Mouse (Mus musculus) brown adipose tissue, adult 24 weeks (tissue): ENCODE results near the gene Pgm2. TPM values are rescaled to one million over a fixed set of nuclear protein-coding genes. Genes with fewer than 3 reads are reported as not detected.

Experiments used
- H3K27ac ChIP-seq: fragments of 200-500 bp; replicated peaks from 2 replicates; pipeline ENCODE4 v1.5.1; 2012; ENCODE audit warnings: low read depth, mild to moderate bottlenecking, low read length
- H3K4me1 ChIP-seq: fragments of 200-500 bp; 2 replicates; pipeline ENCODE4 v1.6.1; 2012; ENCODE audit warnings: low read length, mixed read lengths; ENCODE audit not compliant: control insufficient read depth, insufficient read depth, insufficient read length
- H3K4me3 ChIP-seq: fragments of 200-500 bp; 2 replicates; pipeline ENCODE4 v1.5.1; 2012; ENCODE audit warnings: low read depth, mild to moderate bottlenecking, low read length, moderate library complexity; ENCODE audit not compliant: insufficient read depth
- polyA plus RNA-seq: library from polyadenylated mRNA; stranded (reverse); fragments of >200 nt; gene quantifications from 2 replicates; pipeline ENCODE4 v1.2.4, GENCODE M21; 2012; ENCODE audit not compliant: missing spikeins, insufficient read depth, insufficient read length

The Pgm2 gene
- polyA plus RNA-seq, 1 experiment, result 6.3 TPM

DNA sequence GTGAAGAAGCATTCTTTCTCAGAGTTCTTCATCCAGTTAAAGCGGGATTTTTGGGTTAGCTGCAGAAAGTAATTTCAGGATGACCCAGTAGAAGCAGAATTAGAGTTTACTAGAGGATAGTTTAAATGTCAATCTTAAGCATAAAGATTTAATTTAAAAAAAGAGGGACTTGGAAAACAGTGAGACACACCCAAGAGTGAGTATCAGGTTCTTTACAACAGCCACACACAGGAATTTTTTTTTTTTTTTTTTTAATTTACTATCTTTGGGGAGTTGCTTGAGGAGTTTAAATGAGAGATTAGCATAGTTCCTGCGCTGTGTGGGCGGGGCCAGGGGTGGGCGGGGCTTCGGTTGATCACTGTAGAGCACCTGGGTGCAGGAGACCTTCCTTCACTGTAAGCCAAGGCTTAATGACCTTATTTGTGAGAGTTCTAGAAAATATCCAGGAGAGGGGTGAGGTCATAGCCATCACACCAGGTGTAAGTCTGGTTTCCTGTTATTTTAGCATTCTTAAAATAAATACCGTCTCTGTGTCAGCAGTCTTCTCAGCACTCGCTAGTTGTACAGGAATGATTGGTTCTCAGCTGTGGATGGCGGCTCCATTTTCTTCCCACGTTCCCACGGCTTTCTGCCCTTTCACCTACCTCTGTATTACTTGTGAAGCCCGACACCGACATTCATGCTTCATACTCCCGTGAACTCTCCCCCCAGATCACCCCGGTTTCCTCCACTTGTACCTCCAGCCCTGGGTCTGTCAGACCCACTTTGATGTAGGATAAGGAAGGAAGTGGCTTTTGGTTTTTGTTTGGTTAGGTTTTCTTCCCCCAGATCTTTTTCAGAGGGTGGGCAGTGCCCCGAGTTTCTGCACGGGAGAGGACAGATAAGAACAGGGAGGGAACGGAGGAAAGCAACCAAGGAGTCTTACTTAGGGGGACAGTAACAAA, 56.7 kb downstream of the Pgm2 start:
- Histone ChIP-seq H3K4me3 (peak overlapping the region; percentile 10; the same call in 1 of the 2 replicates), H3K27ac (no peak overlapping the region), H3K4me1 (no peaks in the 10 kb centered on the region)

DNA sequence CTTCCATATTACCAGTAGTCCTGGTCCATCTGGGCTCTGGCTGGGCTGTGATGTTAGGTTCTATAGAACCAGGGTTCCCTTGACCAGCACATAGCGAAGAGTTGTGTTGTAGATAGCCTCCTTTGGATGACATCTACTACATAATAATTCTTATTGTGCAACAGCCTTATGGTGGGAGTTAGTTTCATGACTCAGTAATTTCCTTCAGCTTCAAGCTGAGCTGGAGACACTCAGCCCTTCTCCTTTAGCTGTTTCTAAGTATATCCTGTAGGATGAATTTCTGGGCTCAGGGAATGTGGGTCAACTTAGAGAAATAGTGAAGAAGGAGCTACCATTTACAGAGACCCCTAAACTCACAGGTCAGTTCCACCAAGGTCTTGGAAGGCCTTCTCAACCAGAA, 60.6 kb downstream of the Pgm2 start:
- no peak overlapping the region for H3K4me3 ChIP-seq
- H3K4me1 ChIP-seq, result no peaks in the 10 kb centered on the region
- no peak overlapping the region for H3K27ac ChIP-seq

DNA sequence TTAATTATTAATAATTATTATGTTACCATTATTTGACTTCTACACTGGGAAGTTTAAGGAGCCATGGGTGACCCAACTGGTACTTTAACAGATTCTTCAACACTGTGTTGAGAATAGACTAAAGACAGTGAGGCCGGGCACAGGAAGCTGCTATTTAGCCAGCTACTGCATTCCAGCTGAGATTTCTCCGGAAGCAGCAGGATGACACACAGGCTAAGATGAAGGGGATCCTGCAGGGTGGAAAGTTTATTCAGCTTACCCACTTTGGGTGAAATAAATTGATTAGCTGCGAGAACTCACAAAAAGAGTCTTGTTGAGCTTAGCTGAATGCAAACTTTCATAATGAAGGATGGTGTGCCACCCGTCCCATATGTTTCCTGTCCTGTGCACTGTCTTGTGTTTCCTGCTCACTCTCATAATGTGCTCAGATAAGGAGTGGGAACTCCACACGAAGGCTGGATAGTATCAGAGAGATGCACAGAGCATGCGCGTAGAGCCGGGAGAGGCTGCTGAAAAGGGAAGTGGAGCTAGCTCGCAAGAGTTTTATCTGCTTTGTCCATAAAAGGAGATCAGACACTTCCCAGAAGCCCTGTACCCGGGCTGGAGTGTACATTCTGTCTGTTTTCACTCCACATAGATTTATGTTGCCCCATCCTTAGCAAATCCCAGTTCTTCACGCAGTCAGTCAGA, 63.3 kb downstream of the Pgm2 start, which contains the start of gene Tbc1d1:
TSS of gene Tbc1d1 (plus strand) at position 445 of the 690 bp plus-strand sequence.
- no peaks in the 10 kb centered on the region; the same call in 1 of the 2 replicates for H3K4me1 ChIP-seq
- peak within 1 kb of the TSS; percentile 43 for H3K27ac ChIP-seq
- H3K4me3 ChIP-seq, result 0 out of 2 replicates have a peak within 1 kb of the TSS, but pooled peaks have one; percentile 8

DNA sequence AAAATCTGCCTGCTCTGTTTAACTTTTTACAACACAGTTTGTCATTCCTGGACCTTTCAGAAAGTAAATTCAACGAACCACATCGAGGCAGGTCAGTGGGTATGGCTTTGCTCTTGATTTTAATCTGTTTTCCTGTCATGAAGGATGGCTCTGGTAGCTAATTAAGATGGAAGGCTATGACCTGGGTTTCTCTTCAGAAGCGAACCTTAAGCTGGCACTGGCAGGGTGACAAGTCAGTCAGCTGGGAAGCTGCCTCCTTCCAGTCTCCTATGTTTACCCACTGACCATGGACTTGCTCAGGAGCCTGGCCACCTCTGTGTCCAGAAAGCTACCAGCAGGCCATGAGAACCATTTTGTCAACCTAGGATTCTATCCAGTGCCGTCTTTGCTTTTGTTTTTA, 63.8 kb downstream of the Pgm2 start:
- peak overlapping the region; percentile 35 for H3K27ac ChIP-seq
- H3K4me1 ChIP-seq, result no peaks in the 10 kb centered on the region; the same call in 1 of the 2 replicates
- 0 out of 2 replicates have a peak overlapping the region, but pooled peaks have one; percentile 8 for H3K4me3 ChIP-seq

DNA sequence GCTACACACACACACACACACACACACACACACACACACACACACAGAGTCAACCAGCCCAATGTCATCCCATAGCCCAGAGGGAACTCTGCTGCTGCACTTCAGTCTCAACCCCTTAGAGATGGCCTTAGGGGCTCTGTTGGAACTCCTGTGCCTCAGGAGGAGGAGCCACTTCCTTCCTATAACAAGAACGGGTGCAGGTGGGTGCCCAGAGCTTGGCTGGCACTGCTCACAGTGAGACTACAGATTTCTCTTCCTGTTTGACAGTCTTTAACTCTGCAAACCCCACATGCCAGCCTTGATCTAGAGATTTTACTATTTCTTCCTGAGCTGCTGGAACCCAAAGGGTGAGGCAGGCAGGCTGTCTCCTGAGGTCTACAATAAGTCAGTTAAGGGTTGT, 65.2 kb downstream of the Pgm2 start:
- no peak overlapping the region for H3K27ac ChIP-seq
- no peaks in the 10 kb centered on the region; the same call in 1 of the 2 replicates for H3K4me1 ChIP-seq
- H3K4me3 ChIP-seq, result no peak overlapping the region

DNA sequence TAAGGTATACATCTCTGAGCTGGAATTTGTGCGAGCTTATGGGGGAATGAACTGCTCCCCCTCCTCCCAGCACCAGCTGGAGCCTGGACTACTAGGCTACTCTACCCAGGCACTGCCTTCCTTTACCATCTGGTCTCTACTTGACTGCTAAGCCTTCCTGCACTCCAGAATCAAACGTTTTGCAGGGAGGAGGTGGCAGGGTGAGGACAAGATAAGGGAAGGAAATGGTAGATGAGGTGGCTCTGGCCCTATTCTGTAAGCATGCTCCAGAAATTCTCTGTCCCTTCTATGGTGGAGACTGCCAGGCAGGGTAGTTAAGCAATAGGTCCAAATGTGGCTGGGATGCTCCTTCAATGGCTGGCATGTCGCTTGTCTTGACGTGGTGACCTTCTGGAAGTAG, 65.8 kb downstream of the Pgm2 start:
- no peak overlapping the region for H3K4me3 ChIP-seq
- no peak overlapping the region for H3K27ac ChIP-seq
- H3K4me1 ChIP-seq, result no peaks in the 10 kb centered on the region; the same call in 1 of the 2 replicates

DNA sequence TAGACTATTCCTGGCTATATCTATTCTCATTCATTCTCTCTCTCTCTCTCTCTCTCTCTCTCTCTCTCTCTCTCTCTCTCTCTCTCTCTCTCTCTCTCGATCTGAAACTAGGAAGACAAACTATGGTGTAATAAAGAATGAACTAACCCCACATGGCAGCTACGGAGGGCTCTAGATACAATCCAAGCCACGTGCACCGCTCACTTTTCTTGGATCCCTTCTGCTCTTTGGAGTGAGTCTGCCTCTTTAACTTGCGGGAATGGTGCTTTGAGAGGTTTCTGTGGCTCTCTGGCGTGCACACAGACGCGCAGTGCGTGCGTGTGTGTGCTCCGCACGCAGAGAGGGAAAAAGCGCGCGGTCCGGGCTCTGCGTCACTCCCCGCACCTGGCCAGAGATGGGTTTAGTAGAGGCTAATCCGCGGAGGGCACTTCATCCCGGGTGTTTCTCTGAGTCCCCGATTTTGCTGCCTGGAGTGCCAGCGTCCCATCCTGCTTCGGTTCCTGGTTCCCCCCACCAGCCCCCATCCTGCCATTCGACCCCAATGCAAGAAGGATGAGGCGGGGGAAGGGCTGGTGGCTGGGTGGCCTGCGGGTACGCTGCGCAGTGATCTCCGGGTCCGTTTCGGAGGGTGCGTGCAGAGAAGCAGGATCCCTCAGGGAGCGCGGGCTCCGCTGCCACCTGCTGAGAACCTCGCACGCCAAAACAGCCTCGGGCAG, 66.5 kb downstream of the Pgm2 start:
- peak overlapping the region; percentile 63 for H3K4me3 ChIP-seq
- no peak overlapping the region for H3K27ac ChIP-seq
- no peaks in the 10 kb centered on the region; the same call in 1 of the 2 replicates for H3K4me1 ChIP-seq

DNA sequence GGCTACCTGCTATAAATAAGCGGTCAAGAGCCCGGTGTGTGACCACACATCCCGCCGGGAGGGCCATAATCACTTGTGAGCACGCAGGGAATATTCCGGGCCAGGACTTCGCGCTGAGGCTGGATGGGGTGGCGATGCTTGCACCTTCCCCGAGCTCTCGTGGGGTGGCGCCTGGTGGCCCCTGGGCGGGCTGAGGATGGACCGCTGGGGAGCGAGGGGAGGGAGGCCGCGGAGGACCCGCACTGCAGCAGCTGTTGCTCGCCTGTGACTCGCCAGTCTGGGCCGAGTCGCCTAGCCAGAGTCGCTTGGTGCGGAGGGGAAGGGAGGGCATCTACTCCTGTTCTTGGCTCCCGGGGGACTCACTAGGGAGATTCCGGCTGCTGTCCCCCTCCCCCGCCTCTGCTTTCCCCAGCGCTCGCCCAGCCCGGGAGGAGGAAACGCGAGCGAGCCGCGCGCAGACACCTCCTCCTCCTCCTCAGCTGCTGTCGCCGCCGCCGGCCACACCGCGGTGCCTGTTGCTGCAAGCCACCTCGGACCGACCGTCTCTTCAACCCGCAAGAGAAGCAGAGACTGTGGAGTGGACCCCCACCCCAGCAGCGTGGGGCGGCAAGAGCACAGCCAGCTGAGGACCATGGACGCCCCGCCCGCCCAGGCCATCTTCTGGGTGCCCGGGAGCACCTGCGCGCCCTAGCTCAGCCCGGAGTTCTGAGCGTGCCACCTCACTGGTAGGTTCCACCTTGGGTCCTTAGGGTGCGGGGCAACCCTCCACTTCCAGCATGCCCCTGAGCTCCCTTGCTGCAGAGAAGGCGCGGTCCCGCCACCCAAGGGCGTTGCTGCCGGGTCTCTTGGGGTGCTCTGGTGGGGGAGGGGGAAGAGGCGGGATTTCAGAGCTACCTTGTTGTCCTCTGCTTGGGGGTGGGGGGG, 67.3 kb downstream of the Pgm2 start:
- no peak overlapping the region for H3K27ac ChIP-seq
- H3K4me1 ChIP-seq, result no peaks in the 10 kb centered on the region; the same call in 1 of the 2 replicates
- peak overlapping the region; percentile 63 for H3K4me3 ChIP-seq

DNA sequence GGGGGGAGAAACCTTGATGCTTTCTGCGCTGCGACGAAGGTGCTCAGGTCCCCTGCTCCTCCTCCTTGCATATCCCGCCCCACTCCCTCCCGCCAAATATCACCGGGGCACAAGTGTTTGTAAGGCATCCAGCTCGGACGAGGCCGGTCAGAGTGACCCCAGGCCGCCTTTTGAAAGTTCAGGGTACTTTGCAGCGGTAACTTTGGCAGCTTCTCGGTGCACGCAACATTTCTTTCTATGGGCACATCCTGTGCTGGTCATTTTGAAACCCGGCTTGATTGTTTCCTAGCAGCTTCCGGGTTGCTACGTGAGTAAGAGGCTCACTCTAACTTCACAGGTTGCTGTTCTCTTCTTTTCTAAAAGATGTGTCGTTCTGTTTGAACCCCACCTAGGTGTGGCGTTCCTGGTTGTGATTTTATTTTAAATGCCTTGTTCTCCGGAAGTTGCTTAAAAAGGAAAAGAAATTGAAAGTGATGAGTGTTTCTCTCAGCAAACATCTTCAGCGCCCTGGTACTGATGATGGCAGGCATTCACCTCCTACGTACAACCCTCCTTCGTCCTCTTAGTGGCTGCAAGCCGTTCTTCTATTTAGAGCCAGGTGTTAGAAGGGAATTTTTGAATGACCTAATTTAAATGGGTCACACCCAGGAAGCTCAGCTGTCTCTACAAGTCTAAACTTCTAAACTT, 68.1 kb downstream of the Pgm2 start:
- Histone ChIP-seq H3K4me3 (peak overlapping the region; percentile 65), H3K27ac (no peak overlapping the region), H3K4me1 (peaks cover 3% of the 10 kb centered on the region)

DNA sequence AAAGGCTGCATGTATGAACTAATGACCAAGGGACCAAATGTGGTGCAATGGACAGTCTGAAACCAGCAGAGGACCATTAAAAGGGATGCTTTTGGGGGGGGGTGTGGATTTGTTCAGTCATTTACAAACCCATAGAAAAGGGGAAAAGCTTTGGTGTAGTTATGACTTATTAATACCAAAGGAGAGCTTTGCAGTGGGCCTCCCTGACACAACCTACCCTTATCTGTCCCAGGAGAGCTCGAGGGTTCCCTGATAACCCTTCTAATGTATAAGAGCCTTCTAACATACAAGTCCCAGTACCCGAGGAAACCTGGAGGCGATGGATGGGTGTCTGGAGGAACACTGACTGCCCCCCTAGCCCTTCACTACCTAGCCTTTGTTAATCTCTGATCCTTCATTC, 69.2 kb downstream of the Pgm2 start:
- peaks cover 3% of the 10 kb centered on the region for H3K4me1 ChIP-seq
- H3K27ac ChIP-seq, result no peak overlapping the region
- no peak overlapping the region for H3K4me3 ChIP-seq

DNA sequence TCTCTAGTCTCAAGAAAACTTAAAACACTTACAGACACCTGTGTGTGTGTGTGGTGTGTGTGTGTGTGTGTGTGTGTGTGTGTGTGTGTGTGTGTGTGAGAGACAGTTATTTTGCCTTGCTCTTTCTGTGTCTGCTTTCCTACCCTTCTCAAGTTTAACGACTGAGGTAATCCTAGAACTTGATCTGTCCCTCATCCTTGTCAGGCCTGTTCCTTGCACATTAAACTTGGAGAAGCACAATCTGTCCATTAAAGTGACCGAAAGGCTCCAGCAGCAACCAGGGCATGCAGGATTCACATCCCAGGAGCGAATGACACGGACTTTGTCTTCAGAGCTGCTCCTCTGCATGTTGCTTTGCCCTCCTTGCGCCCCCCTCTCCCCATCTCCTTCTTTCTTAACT, 69.8 kb downstream of the Pgm2 start:
- no peak overlapping the region for H3K27ac ChIP-seq
- H3K4me3 ChIP-seq, result no peak overlapping the region
- peaks cover 3% of the 10 kb centered on the region for H3K4me1 ChIP-seq

DNA sequence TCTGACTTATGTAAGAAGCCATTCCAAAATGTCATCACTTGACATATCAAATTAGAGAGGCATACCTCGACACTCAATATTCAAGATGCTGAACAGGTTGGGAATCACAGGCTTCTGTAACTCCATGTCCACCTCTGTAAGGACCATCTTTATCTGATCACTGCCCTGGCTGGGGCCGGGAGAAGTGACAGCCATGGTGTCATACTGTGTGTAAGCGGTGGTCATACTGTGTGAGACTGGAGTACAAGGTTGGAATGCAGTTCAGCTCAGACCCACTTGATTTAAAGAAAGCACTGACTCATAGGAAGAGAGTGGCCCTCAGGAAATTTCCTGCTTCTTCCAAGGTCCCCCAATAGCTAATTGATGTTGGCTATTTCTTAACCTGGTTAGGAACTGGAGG, 71.7 kb downstream of the Pgm2 start:
- H3K4me1 ChIP-seq, result peaks cover 3% of the 10 kb centered on the region
- no peak overlapping the region for H3K27ac ChIP-seq

DNA sequence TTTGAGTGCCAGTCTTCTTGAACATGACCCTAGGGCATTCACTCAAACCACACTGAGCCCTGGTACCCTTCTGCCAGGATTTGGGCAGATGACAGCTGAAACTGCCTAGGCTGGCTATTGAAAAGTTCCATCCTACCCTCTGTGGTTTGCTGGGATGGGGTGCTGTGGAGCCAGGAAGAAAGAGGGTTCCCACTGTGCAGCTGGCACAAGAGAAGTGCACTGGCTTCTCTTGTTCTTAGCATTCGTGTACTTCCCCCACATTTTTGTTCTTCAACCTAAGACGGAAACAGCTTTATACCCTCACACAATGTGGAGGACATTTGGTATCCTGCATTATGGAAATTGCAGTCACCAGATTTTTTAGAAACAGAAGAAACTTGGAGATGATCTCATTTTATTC, 73.1 kb downstream of the Pgm2 start:
- Histone ChIP-seq H3K27ac (no peak overlapping the region), H3K4me3 (no peak overlapping the region), H3K4me1 (peaks cover 3% of the 10 kb centered on the region; the same call in 1 of the 2 replicates)

More for the DNA sequence above, 71.7 kb downstream of the Pgm2 start:
- no peak overlapping the region for H3K4me3 ChIP-seq
